Comparison of ENCODE assay signal across 11 mouse cellular contexts in genomic region chr5:113703803-113704585, GRCm38 (mm10). TPM values are rescaled to one million over a fixed set of nuclear protein-coding genes. Genes with fewer than 3 reads are reported as not detected.
DNase-seq lines count a peak whose midpoint lies in the region; ATAC-seq and TF ChIP-seq lines count a peak whose summit lies in the region.
"Had no signal": no experiment of that assay in that cellular context is flagged by ENCODE, and none has a peak within 500 bp of the region (broad histone marks: within the 10 kb centered on the region; RNA-seq: fewer than 3 reads in every experiment).

No protein-coding gene starts in this region.

- no peak for TF ChIP-seq CTCF in intestine, postnatal 0 days (IDR thresholded peaks at IDR 0.05; ENCODE audit: low read depth)

- no peaks in the 10 kb centered on the region for H3K27me3 ChIP-seq in heart, embryonic 11.5 days (ENCODE audit: control insufficient read depth, insufficient read depth, low read length)
- no peaks in the 10 kb centered on the region for H3K27me3 ChIP-seq in forebrain, embryonic 14.5 days (replicated peaks; ENCODE audit: control insufficient read depth, insufficient read depth, low read length)
- no peaks in the 10 kb centered on the region for H3K27me3 ChIP-seq in hindbrain, embryonic 13.5 days
- no peaks in the 10 kb centered on the region; the same call in 1 of the 2 replicates for H3K27me3 ChIP-seq in limb, embryonic 13.5 days
- H3K27me3 ChIP-seq in intestine, postnatal 0 days (replicated peaks; ENCODE audit: control insufficient read depth, insufficient read depth, low read length): no peaks in the 10 kb centered on the region
- H3K27me3 ChIP-seq: liver, embryonic 13.5 days had no signal

- no peak overlapping the region for H3K9ac ChIP-seq in heart, embryonic 11.5 days (ENCODE audit: low read depth, low read length)
- peak overlapping the region; percentile 29; the same call in 1 of the 2 replicates for H3K9ac ChIP-seq in forebrain, embryonic 14.5 days (ENCODE audit: low read length)
- H3K9ac ChIP-seq in hindbrain, embryonic 13.5 days: no peak overlapping the region
- no peak overlapping the region for H3K9ac ChIP-seq in limb, embryonic 13.5 days
- no peak overlapping the region for H3K9ac ChIP-seq in intestine, postnatal 0 days (ENCODE audit: low read depth, low read length)
- H3K9ac ChIP-seq: heart, embryonic 15.5 days; liver, embryonic 13.5 days had no signal

- no peak overlapping the region for H3K27ac ChIP-seq in heart, embryonic 11.5 days (ENCODE audit: low read depth, low read length)
- peak overlapping the region; percentile 54; the same call in 1 of the 2 replicates for H3K27ac ChIP-seq in forebrain, embryonic 14.5 days (ENCODE audit: low read depth, low read length)
- H3K27ac ChIP-seq in hindbrain, embryonic 13.5 days: peak overlapping the region; percentile 85
- H3K27ac ChIP-seq in limb, embryonic 13.5 days: no peak overlapping the region
- no peak overlapping the region for H3K27ac ChIP-seq in intestine, postnatal 0 days (ENCODE audit: low read depth, low read length)
- H3K27ac ChIP-seq: heart, embryonic 15.5 days; liver, embryonic 13.5 days had no signal

- no peak for ATAC-seq in heart, embryonic 11.5 days (replicated peaks; ENCODE audit: insufficient number of reproducible peaks, low FRiP score, low TSS enrichment)
- no peak for ATAC-seq in forebrain, embryonic 14.5 days
- ATAC-seq in hindbrain, embryonic 13.5 days (ENCODE audit: low FRiP score): 0 out of 2 replicates have a peak, but pooled peaks have one; percentile 39
- ATAC-seq in limb, embryonic 13.5 days (ENCODE audit: low FRiP score, low read depth): peak; percentile 59; the same call in 1 of the 2 replicates
- ATAC-seq in intestine, postnatal 0 days: no peak

- H3K36me3 ChIP-seq in heart, embryonic 11.5 days (ENCODE audit: control insufficient read depth, insufficient read depth, low read length): no peaks in the 10 kb centered on the region
- H3K36me3 ChIP-seq in forebrain, embryonic 14.5 days (ENCODE audit: control insufficient read depth, insufficient read depth, low read length): no peaks in the 10 kb centered on the region
- no peaks in the 10 kb centered on the region for H3K36me3 ChIP-seq in hindbrain, embryonic 13.5 days
- no peaks in the 10 kb centered on the region for H3K36me3 ChIP-seq in limb, embryonic 13.5 days
- H3K36me3 ChIP-seq in intestine, postnatal 0 days (ENCODE audit: control insufficient read depth, insufficient read depth): no peaks in the 10 kb centered on the region
- H3K36me3 ChIP-seq: heart, embryonic 15.5 days; liver, embryonic 13.5 days had no signal

- no peaks in the 10 kb centered on the region for H3K4me1 ChIP-seq in heart, embryonic 11.5 days (ENCODE audit: control insufficient read depth, insufficient read depth, low read length)
- peaks cover 10% of the 10 kb centered on the region for H3K4me1 ChIP-seq in forebrain, embryonic 14.5 days (ENCODE audit: control insufficient read depth, insufficient read depth, low read length)
- peaks cover 24% of the 10 kb centered on the region for H3K4me1 ChIP-seq in hindbrain, embryonic 13.5 days (replicated peaks)
- H3K4me1 ChIP-seq in limb, embryonic 13.5 days: peaks cover 23% of the 10 kb centered on the region
- H3K4me1 ChIP-seq in intestine, postnatal 0 days (replicated peaks; ENCODE audit: control insufficient read depth, insufficient read depth, low read length): no peaks in the 10 kb centered on the region
- H3K4me1 ChIP-seq: heart, embryonic 15.5 days; liver, embryonic 13.5 days had no signal

- H3K4me2 ChIP-seq in heart, embryonic 11.5 days: no peak overlapping the region
- H3K4me2 ChIP-seq in forebrain, embryonic 14.5 days (ENCODE audit: low read length): no peak overlapping the region
- no peak overlapping the region for H3K4me2 ChIP-seq in hindbrain, embryonic 13.5 days
- peak overlapping the region; percentile 14; the same call in 1 of the 2 replicates for H3K4me2 ChIP-seq in limb, embryonic 13.5 days (replicated peaks)
- no peak overlapping the region for H3K4me2 ChIP-seq in intestine, postnatal 0 days (replicated peaks; ENCODE audit: low read depth)
- H3K4me2 ChIP-seq: heart, embryonic 15.5 days; liver, embryonic 13.5 days had no signal

- no peak overlapping the region for H3K4me3 ChIP-seq in heart, embryonic 11.5 days (ENCODE audit: low read depth, low read length)
- H3K4me3 ChIP-seq in forebrain, embryonic 14.5 days (ENCODE audit: low read depth, low read length): no peak overlapping the region
- no peak overlapping the region for H3K4me3 ChIP-seq in hindbrain, embryonic 13.5 days
- H3K4me3 ChIP-seq in limb, embryonic 13.5 days: no peak overlapping the region
- no peak overlapping the region for H3K4me3 ChIP-seq in intestine, postnatal 0 days (ENCODE audit: low read depth, low read length)
- H3K4me3 ChIP-seq: heart, embryonic 15.5 days; liver, embryonic 13.5 days had no signal

- DNase-seq in heart, adult 9 months (ENCODE audit: low spot score in 2 of 2): peak; percentile 11 to 47
- peak; percentile 33 for DNase-seq in forebrain, embryonic 14.5 days (ENCODE audit: low spot score)
- no peak for DNase-seq in cerebellum, adult 9-10 months
- no peak for DNase-seq in T-cell, adult 2 months (ENCODE audit: low spot score)
- DNase-seq: liver, embryonic 13.5 days; right cerebral cortex, postnatal 14 days had no signal

- no peaks in the 10 kb centered on the region for H3K9me3 ChIP-seq in heart, embryonic 11.5 days (replicated peaks; ENCODE audit: control insufficient read depth, low read length)
- H3K9me3 ChIP-seq in forebrain, embryonic 14.5 days (replicated peaks; ENCODE audit: control insufficient read depth, low read length): no peaks in the 10 kb centered on the region
- no peaks in the 10 kb centered on the region for H3K9me3 ChIP-seq in hindbrain, embryonic 13.5 days
- H3K9me3 ChIP-seq in limb, embryonic 13.5 days: no peaks in the 10 kb centered on the region
- no peaks in the 10 kb centered on the region for H3K9me3 ChIP-seq in intestine, postnatal 0 days (ENCODE audit: control insufficient read depth)
- H3K9me3 ChIP-seq: heart, embryonic 15.5 days; liver, embryonic 13.5 days had no signal

- 57% methylated on average over 21 of the region's 21 CpGs for WGBS in heart, embryonic 11.5 days (ENCODE audit: insufficient replicate concordance)
- WGBS in forebrain, embryonic 14.5 days: 41% methylated on average over 21 of the region's 21 CpGs
- 34% methylated on average over 21 of the region's 21 CpGs for WGBS in hindbrain, embryonic 13.5 days
- 35% methylated on average over 21 of the region's 21 CpGs for WGBS in limb, embryonic 13.5 days
- WGBS in intestine, postnatal 0 days: 58% methylated on average over 21 of the region's 21 CpGs

RNA-seq across cellular contexts. Expression of gene 1700069L16Rik, which starts 20.6 kb away (rescaled TPM):
- not detected in 2 replicates for polyA plus RNA-seq in heart, embryonic 11.5 days (2014; fragmentation: Nextera tagmentation; extraction: Ambion mirVana)
- not detected in 2 replicates for polyA plus RNA-seq in forebrain, embryonic 14.5 days (2014; fragmentation: Nextera tagmentation; extraction: Ambion mirVana)
- polyA plus RNA-seq in hindbrain, embryonic 13.5 days (2015; fragmentation: Nextera tagmentation; extraction: Ambion mirVana): not detected in 2 replicates
- not detected in 2 replicates for polyA plus RNA-seq in limb, embryonic 13.5 days (2015; fragmentation: Nextera tagmentation; extraction: Ambion mirVana)
- not detected in 2 replicates for polyA plus RNA-seq in intestine, postnatal 0 days (2015; fragmentation: Nextera tagmentation; extraction: Ambion mirVana)
- polyA plus RNA-seq: heart, embryonic 15.5 days; liver, embryonic 13.5 days had no signal

RNA-seq across cellular contexts. Expression of gene Ficd, which starts 31.6 kb away (rescaled TPM):
- polyA plus RNA-seq in heart, embryonic 11.5 days (2014; fragmentation: Nextera tagmentation; extraction: Ambion mirVana): 2.8 and 4.1 TPM in 2 replicates
- 5.0 and 5.8 TPM in 2 replicates for polyA plus RNA-seq in forebrain, embryonic 14.5 days (2014; fragmentation: Nextera tagmentation; extraction: Ambion mirVana)
- polyA plus RNA-seq in hindbrain, embryonic 13.5 days (2015; fragmentation: Nextera tagmentation; extraction: Ambion mirVana): 8.0 and 8.2 TPM in 2 replicates
- polyA plus RNA-seq in limb, embryonic 13.5 days (2015; fragmentation: Nextera tagmentation; extraction: Ambion mirVana): 5.8 and 6.4 TPM in 2 replicates
- polyA plus RNA-seq in intestine, postnatal 0 days (2015; fragmentation: Nextera tagmentation; extraction: Ambion mirVana): 4.6 and 5.0 TPM in 2 replicates

RNA-seq across cellular contexts. Expression of gene Cmklr1, which starts 53.8 kb away (rescaled TPM):
- polyA plus RNA-seq in heart, embryonic 11.5 days (2014; fragmentation: Nextera tagmentation; extraction: Ambion mirVana): 1.7 and 1.8 TPM in 2 replicates
- polyA plus RNA-seq in forebrain, embryonic 14.5 days (2014; fragmentation: Nextera tagmentation; extraction: Ambion mirVana): 1.6 and 1.7 TPM in 2 replicates
- polyA plus RNA-seq in hindbrain, embryonic 13.5 days (2015; fragmentation: Nextera tagmentation; extraction: Ambion mirVana): 1.2 and 1.8 TPM in 2 replicates
- 3.6 and 3.7 TPM in 2 replicates for polyA plus RNA-seq in limb, embryonic 13.5 days (2015; fragmentation: Nextera tagmentation; extraction: Ambion mirVana)
- 2.1 and 2.9 TPM in 2 replicates for polyA plus RNA-seq in intestine, postnatal 0 days (2015; fragmentation: Nextera tagmentation; extraction: Ambion mirVana)

Comparison
In these comparisons a context has a peak if more than half of its experiments do, and no peak if none do; other contexts are left out.
1. DNase-seq: peak in heart, adult 9 months (2 of 2) and forebrain, embryonic 14.5 days (single experiment); none in cerebellum, adult 9-10 months (single experiment) and T-cell, adult 2 months (single experiment).
2. ATAC-seq: peak in hindbrain, embryonic 13.5 days (single experiment) and limb, embryonic 13.5 days (single experiment); none in heart, embryonic 11.5 days (single experiment), forebrain, embryonic 14.5 days (single experiment) and intestine, postnatal 0 days (single experiment).
3. H3K27ac ChIP-seq: peak in forebrain, embryonic 14.5 days (single experiment) and hindbrain, embryonic 13.5 days (single experiment); none in heart, embryonic 11.5 days (single experiment), limb, embryonic 13.5 days (single experiment) and intestine, postnatal 0 days (single experiment).